ENCODE assay signal across 29 mouse cellular contexts in the genomic region with DNA sequence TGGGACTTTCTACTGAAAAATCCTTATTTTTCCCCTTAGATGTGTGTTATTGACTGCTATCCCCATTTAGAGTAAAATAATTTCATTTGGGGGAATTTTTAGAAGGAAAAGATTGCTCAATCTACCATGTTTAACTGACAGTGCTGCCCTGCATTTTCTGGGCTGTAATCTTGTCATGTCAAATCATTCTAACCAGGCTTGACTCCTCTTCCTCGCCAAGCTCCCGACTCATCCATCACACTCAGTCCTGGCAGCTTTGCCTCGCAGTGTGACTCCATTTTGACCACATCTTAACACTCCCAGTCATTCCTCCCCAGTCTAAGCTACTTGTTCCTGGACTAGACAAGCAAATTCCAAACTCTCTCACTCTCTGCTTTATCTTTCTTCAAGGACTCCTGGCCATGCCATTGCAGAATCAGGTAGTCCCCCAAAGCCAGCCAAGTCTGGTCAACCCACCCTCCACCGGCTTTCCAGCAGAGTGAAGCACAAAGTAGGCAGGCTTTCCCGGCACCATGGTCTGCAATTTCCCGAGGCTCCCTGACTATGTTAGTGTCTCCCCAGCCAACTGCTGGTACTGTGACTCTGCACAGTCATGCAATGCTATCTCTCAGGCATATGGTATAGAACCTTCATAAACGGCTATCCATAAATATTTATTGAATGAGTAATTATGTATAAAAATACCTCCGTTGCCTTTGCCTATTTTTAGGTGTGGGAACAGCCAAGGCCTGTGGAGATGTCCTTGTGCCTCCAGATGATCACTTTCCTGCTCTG.
DNase-seq lines count a peak whose midpoint lies in the region; ATAC-seq lines count a peak whose summit lies in the region.
"Had no signal": no experiment of that assay in that cellular context is flagged by ENCODE, and none has a peak within 500 bp of the region (broad histone marks: within the 10 kb centered on the region; RNA-seq: fewer than 3 reads in every experiment).

No protein-coding gene starts in this region.

- H3K4me2 ChIP-seq in liver, embryonic 13.5 days, result no peak overlapping the region
- H3K4me2 ChIP-seq: forebrain, embryonic 15.5 days; heart, embryonic 12.5 days; heart, embryonic 15.5 days; hindbrain, embryonic 13.5 days; intestine, embryonic 15.5 days had no signal

- WGBS in liver, embryonic 13.5 days (ENCODE audit: insufficient replicate concordance), result 52% methylated on average over 8 of the region's 8 CpGs

- no peaks in the 10 kb centered on the region for H3K9me3 ChIP-seq in liver, embryonic 13.5 days (replicated peaks)
- H3K9me3 ChIP-seq: forebrain, embryonic 10.5 days; forebrain, embryonic 15.5 days; heart, embryonic 12.5 days; heart, embryonic 15.5 days; hindbrain, embryonic 10.5 days; hindbrain, embryonic 13.5 days; intestine, embryonic 15.5 days had no signal

- H3K27me3 ChIP-seq in liver, embryonic 13.5 days, result no peaks in the 10 kb centered on the region
- H3K27me3 ChIP-seq: CH12.LX; forebrain, embryonic 15.5 days; heart, embryonic 12.5 days; heart, embryonic 15.5 days; hindbrain, embryonic 13.5 days; intestine, embryonic 15.5 days had no signal

- H3K27ac ChIP-seq in liver, embryonic 13.5 days, result no peak overlapping the region
- H3K27ac ChIP-seq: forebrain, embryonic 10.5 days; forebrain, embryonic 15.5 days; gastrocnemius, adult 2 months; heart, embryonic 15.5 days; hindbrain, embryonic 10.5 days; hindbrain, embryonic 13.5 days; intestine, embryonic 15.5 days had no signal

- H3K9ac ChIP-seq in liver, embryonic 13.5 days, result no peak overlapping the region
- H3K9ac ChIP-seq: forebrain, embryonic 15.5 days; heart, embryonic 12.5 days; heart, embryonic 15.5 days; hindbrain, embryonic 13.5 days; intestine, embryonic 15.5 days had no signal

- peak; percentile 63; the same call in 1 of the 2 replicates for ATAC-seq in liver, embryonic 13.5 days (ENCODE audit: low read depth)
- peak; percentile 48 for ATAC-seq in megakaryocyte-erythroid progenitor cell, adult 5-6 weeks (replicated peaks; ENCODE audit: low FRiP score, low TSS enrichment, poor library complexity, severe bottlenecking)
- ATAC-seq: forebrain, embryonic 15.5 days; hindbrain, embryonic 16.5 days; intestine, embryonic 15.5 days; Patski had no signal

- H3K36me3 ChIP-seq in liver, embryonic 13.5 days, result no peaks in the 10 kb centered on the region
- H3K36me3 ChIP-seq: forebrain, embryonic 10.5 days; forebrain, embryonic 15.5 days; G1E; heart, embryonic 12.5 days; heart, embryonic 15.5 days; hindbrain, embryonic 10.5 days; hindbrain, embryonic 13.5 days; intestine, embryonic 15.5 days had no signal

- H3K4me1 ChIP-seq in liver, embryonic 13.5 days (replicated peaks), result peaks cover 12% of the 10 kb centered on the region
- H3K4me1 ChIP-seq: forebrain, embryonic 10.5 days; forebrain, embryonic 15.5 days; hindbrain, embryonic 10.5 days; hindbrain, embryonic 13.5 days; intestine, embryonic 15.5 days had no signal

- H3K4me3 ChIP-seq in liver, embryonic 13.5 days (replicated peaks), result no peak overlapping the region
- H3K4me3 ChIP-seq: forebrain, embryonic 10.5 days; forebrain, embryonic 15.5 days; gastrocnemius, adult 2 months; heart, embryonic 12.5 days; heart, embryonic 15.5 days; hindbrain, embryonic 10.5 days; hindbrain, embryonic 13.5 days; intestine, embryonic 15.5 days had no signal

- peak; percentile 7 to 10 for DNase-seq in cerebellum, postnatal 14 days
- no peak for DNase-seq in cerebellum, adult 9-10 months
- DNase-seq in liver, embryonic 13.5 days, result no peak
- DNase-seq in liver, result no peak
- peak; percentile 8 for DNase-seq in ovary, postnatal 36 days (ENCODE audit: low spot score)
- DNase-seq in ovary, adult 18-20 months (ENCODE audit: low spot score), result no peak
- no peak for DNase-seq in heart, adult 11 months
- DNase-seq: adrenal gland, postnatal 10 days; adrenal gland, postnatal 36 days; B cell, adult 2 months; cerebellum, adult 11 months; cerebellum, adult 2 months; cerebellum, postnatal 25 days; gastrocnemius, adult 2 months; gastrocnemius, postnatal 14 days; heart, adult 18-20 months; heart, postnatal 36 days had no signal

Comparison
In these comparisons a context has a peak if more than half of its experiments do, and no peak if none do; other contexts are left out.
1. DNase-seq: peak in cerebellum, postnatal 14 days (2 of 2) and ovary, postnatal 36 days (single experiment); none in cerebellum, adult 9-10 months (single experiment), liver, embryonic 13.5 days (single experiment), liver (single experiment), ovary, adult 18-20 months (single experiment) and heart, adult 11 months (single experiment).